ENCODE assay signal across 9 mouse cellular contexts in genomic region chr2:157605025-157605675, GRCm38 (mm10). TPM values are rescaled to one million over a fixed set of nuclear protein-coding genes. Genes with fewer than 3 reads are reported as not detected.
DNase-seq lines count a peak whose midpoint lies in the region; ATAC-seq and TF ChIP-seq lines count a peak whose summit lies in the region.
"Had no signal": no experiment of that assay in that cellular context is flagged by ENCODE, and none has a peak within 500 bp of the region (broad histone marks: within the 10 kb centered on the region; RNA-seq: fewer than 3 reads in every experiment).

No protein-coding gene starts in this region.

- WGBS in forebrain, embryonic 13.5 days, result 5% methylated on average over 18 of the region's 18 CpGs

- no peak overlapping the region for H3K27ac ChIP-seq in forebrain, embryonic 13.5 days
- H3K27ac ChIP-seq: liver, embryonic 15.5 days had no signal

- peaks cover 3% of the 10 kb centered on the region; the same call in 1 of the 2 replicates for H3K27me3 ChIP-seq in G1E (ENCODE audit: insufficient read depth, low read length)
- peaks cover 8% of the 10 kb centered on the region; the same call in 1 of the 2 replicates for H3K27me3 ChIP-seq in forebrain, embryonic 13.5 days

- no peak overlapping the region for H3K9ac ChIP-seq in forebrain, embryonic 13.5 days
- H3K9ac ChIP-seq: liver, embryonic 15.5 days had no signal

- ATAC-seq in G1E (ENCODE audit: extremely low read depth, insufficient number of reproducible peaks, low FRiP score, poor library complexity, severe bottlenecking), result no peak; the same call in 1 of the 2 replicates
- ATAC-seq in forebrain, embryonic 13.5 days, result peak; percentile 70; the same call in 1 of the 2 replicates

- H3K4me1 ChIP-seq in G1E (ENCODE audit: insufficient read depth, low read depth, low read length), result no peaks in the 10 kb centered on the region
- H3K4me1 ChIP-seq in forebrain, embryonic 13.5 days, result no peaks in the 10 kb centered on the region
- H3K4me1 ChIP-seq: liver, embryonic 15.5 days had no signal

- no peak overlapping the region for H3K4me3 ChIP-seq in G1E (ENCODE audit: low read depth, low read length)
- H3K4me3 ChIP-seq in forebrain, embryonic 13.5 days, result no peak overlapping the region
- H3K4me3 ChIP-seq: liver, embryonic 15.5 days had no signal

- peak; percentile 65 for DNase-seq in G1E (ENCODE audit: low spot score)
- DNase-seq in c-Kit-positive CD71-positive TER-119-negative erythroid progenitor cells, embryonic 14.5 days (ENCODE audit: low read depth), result peak; percentile 29
- DNase-seq in heart, postnatal 4 days, result peak; percentile 86
- peak; percentile 21 to 79 for DNase-seq in layer of hippocampus, adult 8-10 months (ENCODE audit: low spot score in 2 of 2)
- peak; percentile 74 for DNase-seq in lung, postnatal 36 days
- DNase-seq in right cerebral cortex, adult 18-20 months, result peak; percentile 65
- peak; percentile 71 for DNase-seq in urinary bladder, adult 2 months (ENCODE audit: low spot score)

- H3K9me3 ChIP-seq in G1E (replicated peaks), result no peaks in the 10 kb centered on the region
- H3K9me3 ChIP-seq in forebrain, embryonic 13.5 days (replicated peaks), result no peaks in the 10 kb centered on the region
- H3K9me3 ChIP-seq: liver, embryonic 15.5 days had no signal

- peak; percentile 94 for TF ChIP-seq CTCF in G1E (IDR thresholded peaks at IDR 0.05; ENCODE audit: low read depth, low read length)

- no peaks in the 10 kb centered on the region for H3K36me3 ChIP-seq in G1E (replicated peaks)
- H3K36me3 ChIP-seq in forebrain, embryonic 13.5 days (ENCODE audit: poor library complexity, severe bottlenecking), result no peaks in the 10 kb centered on the region
- H3K36me3 ChIP-seq: liver, embryonic 15.5 days had no signal

- no peak overlapping the region for H3K4me2 ChIP-seq in forebrain, embryonic 13.5 days
- H3K4me2 ChIP-seq: liver, embryonic 15.5 days had no signal

RNA-seq across cellular contexts. Expression of gene Blcap, which starts 34.1 kb away (rescaled TPM):
- total RNA-seq in G1E (2014; fragmentation: Nextera tagmentation) (24.1 and 27.2 TPM in 2 replicates), G1E (2017) (22.0 and 23.3 TPM in 2 replicates)
- 16.7 and 17.3 TPM in 2 replicates for polyA plus RNA-seq in G1E (2012)
- 161 and 187 TPM in 2 replicates for polyA plus RNA-seq in forebrain, embryonic 13.5 days (2015; fragmentation: Nextera tagmentation; extraction: Ambion mirVana)
- total RNA-seq in heart, postnatal 4 days (2021), result 10 to 100 TPM; 71.5 to 76.9 TPM
- 100 to 1,000 TPM; 136 to 152 (median 144) TPM for total RNA-seq in layer of hippocampus, adult 8-10 months (2022)
- polyA plus RNA-seq in urinary bladder, adult 2 months (2012; rRNA removed), result 58.7 and 61.9 TPM in 2 replicates

RNA-seq across cellular contexts. Expression of gene Nnat, which starts 45.3 kb away (rescaled TPM):
- total RNA-seq in G1E (2014; fragmentation: Nextera tagmentation) (not detected in 2 replicates), G1E (2017) (not detected in 2 replicates)
- polyA plus RNA-seq in G1E (2012), result not detected in 2 replicates
- 6,508 and 7,407 TPM in 2 replicates for polyA plus RNA-seq in forebrain, embryonic 13.5 days (2015; fragmentation: Nextera tagmentation; extraction: Ambion mirVana)
- 10 to 100 TPM in 1 of 2 experiments, 1 to 10 TPM in 1; 8.9 to 13.2 TPM for total RNA-seq in heart, postnatal 4 days (2021)
- total RNA-seq in layer of hippocampus, adult 8-10 months (2022), result 100 to 1,000 TPM; 458 to 613 (median 542) TPM
- polyA plus RNA-seq in urinary bladder, adult 2 months (2012; rRNA removed), result 7.4 and 28.8 TPM in 2 replicates

Comparison
In these comparisons a context has a peak if more than half of its experiments do, and no peak if none do; other contexts are left out.
1. DNase-seq: peak in every context shown above with its lines; median percentile 86 in heart, postnatal 4 days; 74 in lung, postnatal 36 days; 71 in urinary bladder, adult 2 months; 65 in G1E; 65 in right cerebral cortex, adult 18-20 months; 50 in layer of hippocampus, adult 8-10 months; 29 in c-Kit-positive CD71-positive TER-119-negative erythroid progenitor cells, embryonic 14.5 days.
2. RNA of gene Nnat, which starts 45.3 kb away (total RNA-seq): 458 to 613 TPM in layer of hippocampus, adult 8-10 months; 8.9 to 13.2 TPM in heart, postnatal 4 days and not detected in G1E; every median in the first group is over 10 times any median in the second.